Mouse (Mus musculus) megakaryocyte-erythroid progenitor cell, adult 5-6 weeks (primary cell): ENCODE measurements at regions not wholly inside any gene's neighbourhood (a gene's known extent, or its start where the extent isn't known, plus 50 kb on each side); places are given as distances from the start of the nearest gene placed in this dataset.
A peak's percentile ranks its signal among the peaks of the same experiment; 100 is the strongest.

Source experiments
- ATAC-seq: replicated peaks from 2 replicates; pipeline ENCODE4 v1.8.0; 2016; ENCODE audit warnings: mild to moderate bottlenecking, inconsistent platforms; ENCODE audit not compliant: severe bottlenecking, poor library complexity, low FRiP score, low TSS enrichment

- ATAC-seq: no peak
These were observed 86.4 kb upstream of the Zfp618 start for GRCm38 (mm10) chr4:62878927-62879326.

- no peak for ATAC-seq
These were observed 83.5 kb upstream of the Zfp618 start for GRCm38 (mm10) chr4:62881824-62882223.

- no peak for ATAC-seq
These were observed 83.1 kb upstream of the Zfp618 start for GRCm38 (mm10) chr4:62882276-62882675.

- no peak for ATAC-seq
These were observed 76.6 kb upstream of the Zfp618 start for GRCm38 (mm10) chr4:62888736-62889135.

GRCm38 (mm10) chr4:62889708-62890107 lies 75.7 kb upstream of the Zfp618 start:
- ATAC-seq: peak; percentile 63

DNA sequence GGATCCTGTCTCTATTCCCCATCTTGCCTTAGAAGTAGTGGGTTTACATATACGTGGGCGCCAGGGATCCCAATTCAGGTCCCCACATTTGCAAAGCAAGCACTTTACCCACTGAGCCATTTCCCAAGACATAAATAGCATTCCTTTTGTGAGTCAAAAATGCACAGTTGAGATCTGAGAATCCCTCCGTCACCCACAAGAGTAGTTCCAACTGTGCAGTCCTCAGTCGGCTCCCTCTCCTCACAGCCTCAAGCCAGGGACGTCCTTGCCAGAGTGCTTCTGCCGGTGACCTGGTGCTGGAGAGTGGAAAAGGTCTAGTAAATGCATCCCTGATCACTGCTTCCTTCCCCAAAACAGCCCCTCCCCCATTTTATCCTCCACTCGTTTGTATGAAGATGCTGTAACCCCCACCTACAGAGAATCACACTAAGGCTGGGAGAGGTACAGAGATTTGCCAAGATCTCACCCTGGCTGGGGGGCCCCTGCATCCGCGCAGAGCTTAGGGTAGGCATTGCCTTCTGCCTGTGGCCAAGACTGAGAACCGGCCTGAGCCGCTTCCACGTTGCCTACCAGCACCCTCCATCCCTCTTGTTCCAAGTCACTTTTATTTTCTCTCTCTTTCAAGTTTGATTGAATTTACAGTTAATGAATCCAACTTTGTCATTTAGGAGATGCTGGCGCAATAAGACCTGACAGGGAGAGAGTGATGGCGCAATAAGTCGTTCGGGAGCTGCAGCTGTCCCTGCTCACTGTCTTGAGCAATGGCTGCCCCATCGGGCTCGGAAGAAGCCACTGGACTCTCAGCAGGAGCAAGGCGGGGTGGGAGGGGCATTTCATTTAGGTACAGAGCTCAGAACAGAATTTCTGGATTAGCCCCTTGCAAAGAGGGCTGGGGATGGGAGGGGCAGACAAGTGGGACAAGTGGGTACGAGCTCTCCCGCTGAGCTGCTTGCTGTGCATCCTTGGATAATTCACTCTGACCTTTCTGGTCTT lies 74.5 kb upstream of the Zfp618 start:
- no peak for ATAC-seq

DNA sequence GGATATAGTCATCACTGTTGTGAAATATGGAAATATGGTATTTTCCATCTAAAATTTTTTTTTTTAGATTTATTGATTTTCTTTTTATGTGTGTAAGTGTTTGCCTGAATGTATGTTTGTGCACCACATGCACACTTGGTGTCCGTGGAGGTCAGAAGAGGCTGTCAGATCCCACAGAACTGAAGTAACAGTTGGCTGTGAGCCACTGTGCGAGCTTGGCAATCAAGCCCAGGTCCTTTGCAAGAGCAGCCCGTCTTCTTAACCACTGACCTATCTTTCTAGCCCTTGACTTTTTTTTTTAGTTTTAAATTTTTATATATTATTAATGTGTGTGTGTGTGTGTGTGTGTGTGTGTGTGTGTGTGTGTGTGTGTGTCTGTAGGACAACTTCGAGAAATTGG lies 52.5 kb upstream of the Zfp618 start:
- ATAC-seq: no peak
